In the genomic region with DNA sequence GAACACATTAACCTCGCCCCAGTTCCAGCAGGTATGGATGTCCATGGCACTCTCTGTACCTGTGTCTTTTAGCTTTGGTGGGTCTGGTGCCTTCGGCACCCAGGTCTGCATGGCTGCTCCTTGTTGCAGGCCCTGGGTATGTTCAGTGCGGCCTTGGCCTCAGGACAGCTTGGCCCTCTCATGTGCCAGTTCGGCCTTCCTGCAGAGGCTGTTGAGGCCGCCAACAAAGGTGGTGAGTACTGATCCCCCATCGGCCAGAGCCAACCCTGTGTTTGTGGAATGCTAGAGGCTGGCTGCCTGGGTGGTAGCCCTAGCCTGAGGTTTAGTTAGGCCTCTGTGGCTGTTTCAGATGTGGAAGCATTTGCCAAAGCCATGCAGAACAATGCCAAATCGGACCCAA, we compare ENCODE assay signal across 21 mouse cellular contexts.
"Had no signal": no experiment of that assay in that cellular context is flagged by ENCODE, and none has a peak within 500 bp of the region (broad histone marks: within the 10 kb centered on the region; RNA-seq: fewer than 3 reads in every experiment).

No protein-coding gene starts in this region.

- H3K4me3 ChIP-seq: gastrocnemius, adult 2 months; heart, embryonic 10.5 days; heart, embryonic 12.5 days; hindbrain, embryonic 10.5 days; hindbrain, embryonic 12.5 days; intestine, embryonic 15.5 days; layer of hippocampus, adult 2 months; left cerebral cortex, adult 2 months; limb, embryonic 10.5 days; limb, embryonic 12.5 days had no signal

- H3K27me3 ChIP-seq: heart, embryonic 12.5 days; hindbrain, embryonic 12.5 days; intestine, embryonic 15.5 days; limb, embryonic 12.5 days had no signal

- H3K4me2 ChIP-seq: heart, embryonic 12.5 days; hindbrain, embryonic 12.5 days; hindbrain, embryonic 14.5 days; intestine, embryonic 15.5 days; limb, embryonic 12.5 days had no signal

- DNase-seq: gastrocnemius, adult 2 months; gastrocnemius, postnatal 10 days; gastrocnemius, postnatal 25 days; heart, adult 18-20 months; heart, postnatal 10 days; heart, postnatal 4 days; kidney, adult 18-20 months; kidney, adult 8-10 months; kidney, postnatal 10 days; kidney, postnatal 25 days; kidney, postnatal 4 days had no signal
